Mouse (Mus musculus) lung, postnatal 0 days (tissue): ENCODE data around the gene Rwdd2a.

ENCODE experiments used
- CTCF ChIP-seq: IDR thresholded peaks from 2 replicates; pipeline ENCODE4 v1.5.1; 2016; ENCODE audit warnings: antibody characterized with exemption, mild to moderate bottlenecking
- EP300 ChIP-seq: IDR thresholded peaks from 2 replicates; pipeline ENCODE4 v1.6.1; 2016; ENCODE audit warnings: antibody characterized with exemption, mild to moderate bottlenecking, control low read depth

GRCm38 (mm10) chr9:86605776-86606175 lies 34.0 kb downstream of the Rwdd2a start:
- TF ChIP-seq CTCF (no peak), EP300 (0 out of 2 replicates have a peak, but pooled peaks have one; percentile 18)
